Mouse (Mus musculus) subcutaneous adipose tissue, adult 2 months (tissue): ENCODE measurements around the gene Gm12830. TPM values are rescaled to one million over a fixed set of nuclear protein-coding genes. Genes with fewer than 3 reads are reported as not detected.

Experiments used
- polyA plus RNA-seq: library from polyadenylated mRNA; depleted of rRNA; stranded (reverse); fragments of >200 nt; gene quantifications from 2 replicates; pipeline ENCODE4 v1.2.3, GENCODE M21; 2012; ENCODE audit warnings: low replicate concordance; rRNA removed

Gene Gm12830
- not detected in 2 replicates for polyA plus RNA-seq

DNA sequence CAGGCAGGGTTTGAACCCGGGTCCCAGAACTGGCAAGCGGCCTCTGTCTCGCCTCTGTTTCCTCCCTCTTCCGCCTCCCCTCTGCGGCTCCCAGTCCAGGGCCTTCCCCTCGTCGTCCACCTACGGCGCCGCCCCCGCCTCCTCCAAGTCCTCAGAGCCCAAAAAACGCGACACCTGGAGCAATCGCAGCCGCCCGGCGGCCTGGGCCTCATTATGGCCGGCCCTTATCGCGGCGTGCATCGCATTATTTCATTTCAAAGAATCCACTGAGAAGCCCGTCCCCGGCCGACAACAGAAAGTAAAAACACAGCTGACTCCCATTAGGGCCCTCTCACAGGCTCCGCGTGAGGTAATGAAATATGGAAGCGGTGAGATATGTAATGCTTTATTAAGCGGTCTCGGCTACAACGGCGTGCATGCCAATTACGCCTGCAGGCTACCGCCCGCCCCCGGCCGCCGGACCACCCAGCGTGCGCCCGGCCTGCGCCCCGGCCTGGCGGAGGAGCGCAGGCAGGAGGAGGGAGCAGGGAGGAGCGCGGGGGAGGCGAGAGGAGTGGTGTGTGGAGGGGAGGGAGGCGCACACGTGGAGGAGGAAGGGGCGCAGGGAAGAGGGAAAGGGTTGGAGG lies at the start of gene Gm12830:
Gm12830 (plus strand) TSS at position 156 of the 626 bp plus-strand sequence.

Other genes with a start within 250 kb of the Gm12830 start
- gene Foxd2, start 87.2 kb downstream of the Gm12830 start, polyA plus RNA-seq = 0.29 and 0.46 TPM in 2 replicates
- not detected in 2 replicates for gene Foxe3, start 104.3 kb downstream of the Gm12830 start, polyA plus RNA-seq
- 16.2 and 24.0 TPM in 2 replicates for gene Cmpk1, start 165.5 kb downstream of the Gm12830 start, polyA plus RNA-seq
- 0.42 and 1.4 TPM in 2 replicates for gene Stil, start 178.4 kb downstream of the Gm12830 start, polyA plus RNA-seq
- gene Tal1, start 234.7 kb downstream of the Gm12830 start, polyA plus RNA-seq = 4.1 and 4.4 TPM in 2 replicates